Mouse (Mus musculus): ENCODE data around the gene Vmn1r198. TPM values are rescaled to one million over a fixed set of nuclear protein-coding genes. Genes with fewer than 3 reads are reported as not detected.

Gene Vmn1r198
- polyA plus RNA-seq, 1 experiment from 2014 or later: not detected

GRCm38 (mm10) chr13:22387050-22387449, 36.9 kb downstream of the Vmn1r198 start:
- ChIA-PET CTCF (no interaction called here), POLR2A (no interaction called here)
- H3K27me3 ChIP-seq: no peaks in the 10 kb centered on the region
- no peak for TF ChIP-seq CTCF (IDR thresholded peaks at IDR 0.05)
- DNase-seq (ENCODE audit: low read depth, low spot score) (no peak), ATAC-seq (no peak)
- in situ Hi-C loops (cut with MboI; ENCODE audit: low pct_unique_long_range_greater_than_20kb): no loop called here

GRCm38 (mm10) chr13:22390073-22390472, 39.9 kb downstream of the Vmn1r198 start, which contains the start of gene Vmn1r200:
TSS of gene Vmn1r200 (plus strand) at chr13:22390373.
- ChIA-PET POLR2A (no interaction called here), CTCF (no interaction called here)
- in situ Hi-C loops (cut with MboI; ENCODE audit: low pct_unique_long_range_greater_than_20kb): no loop called here
- H3K27me3 ChIP-seq: no peaks in the 10 kb centered on the region
- TF ChIP-seq CTCF (IDR thresholded peaks at IDR 0.05): no peak
- DNase-seq (ENCODE audit: low read depth, low spot score): no peak
- ATAC-seq: no peak

- no peak for ATAC-seq
- ChIA-PET POLR2A (no interaction called here), CTCF (no interaction called here)
- TF ChIP-seq CTCF (IDR thresholded peaks at IDR 0.05): no peak
- no peaks in the 10 kb centered on the region for H3K27me3 ChIP-seq
- no peak for DNase-seq (ENCODE audit: low read depth, low spot score)
- in situ Hi-C loops (cut with MboI; ENCODE audit: low pct_unique_long_range_greater_than_20kb): no loop called here
Observed at GRCm38 (mm10) chr13:22402978-22403377, 52.8 kb downstream of the Vmn1r198 start.

Other genes starting within 250 kb of the Vmn1r198 start
- not detected for gene Vmn1r189, start 244.5 kb upstream of the Vmn1r198 start, polyA plus RNA-seq (2021)
- gene Vmn1r191, start 166.4 kb upstream of the Vmn1r198 start, polyA plus RNA-seq (2021): not detected
- gene Vmn1r192, start 159.2 kb upstream of the Vmn1r198 start, polyA plus RNA-seq (2021): not detected
- not detected for gene Vmn1r193, start 127.2 kb upstream of the Vmn1r198 start, polyA plus RNA-seq (2021)
- gene Vmn1r194, start 106.1 kb upstream of the Vmn1r198 start, polyA plus RNA-seq (2021): not detected
- not detected for gene Vmn1r195, start 79.8 kb upstream of the Vmn1r198 start, polyA plus RNA-seq (2021)
- 0.03 TPM for gene Vmn1r196, start 60.4 kb upstream of the Vmn1r198 start, polyA plus RNA-seq (2021)
- not detected for gene Vmn1r197, start 25.8 kb upstream of the Vmn1r198 start, polyA plus RNA-seq (2021)
- gene Vmn1r199, start 29.5 kb downstream of the Vmn1r198 start, polyA plus RNA-seq (2021): not detected
- gene Vmn1r200, start 40.0 kb downstream of the Vmn1r198 start, polyA plus RNA-seq (2021): not detected
- not detected for gene Vmn1r201, start 121.6 kb downstream of the Vmn1r198 start, polyA plus RNA-seq (2021)
- gene Vmn1r202, start 155.0 kb downstream of the Vmn1r198 start, polyA plus RNA-seq (2021): not detected
- gene Vmn1r203, start 167.8 kb downstream of the Vmn1r198 start, polyA plus RNA-seq (2021): 0.10 TPM
- not detected for gene Vmn1r204, start 202.8 kb downstream of the Vmn1r198 start, polyA plus RNA-seq (2021)
- not detected for gene Vmn1r205, start 242.6 kb downstream of the Vmn1r198 start, polyA plus RNA-seq (2021)

All from Patski (cell line).